Mouse (Mus musculus) gastrocnemius, adult 2 months (tissue): Measurements from ENCODE around the gene Ctdspl. TPM values are rescaled to one million over a fixed set of nuclear protein-coding genes. Genes with fewer than 3 reads are reported as not detected.

ENCODE experiments used
- DNase-seq: peaks from one replicate; pipeline ENCODE4 v3.0.0; 2022
- H3K27ac ChIP-seq: fragments of 200-600 bp; 2 replicates; pipeline ENCODE4 v1.8.1; 2022; ENCODE audit warnings: mild to moderate bottlenecking
- H3K4me3 ChIP-seq: fragments of 200-600 bp; 2 replicates; pipeline ENCODE4 v1.8.1; 2022; ENCODE audit warnings: mild to moderate bottlenecking, moderate library complexity
- CTCF ChIP-seq: fragments of 200-600 bp; IDR thresholded peaks from 2 replicates; pipeline ENCODE4 v1.8.1; 2022; ENCODE audit warnings: antibody characterized with exemption, mild to moderate bottlenecking, moderate library complexity
- intact Hi-C: fragments of 180-260 bp; cut with DNase I; formaldehyde crosslinking; loops from one replicate; pipeline ENCODE4 v1.15.1; 2025
- total RNA-seq, 2 experiments: library from RNA; stranded (reverse); gene quantifications; 2 replicates each; pipeline ENCODE4 v1.2.3; 2021

The Ctdspl gene
- total RNA-seq, 2 experiments from 2014 or later = 3.5 to 5.9 TPM

DNA sequence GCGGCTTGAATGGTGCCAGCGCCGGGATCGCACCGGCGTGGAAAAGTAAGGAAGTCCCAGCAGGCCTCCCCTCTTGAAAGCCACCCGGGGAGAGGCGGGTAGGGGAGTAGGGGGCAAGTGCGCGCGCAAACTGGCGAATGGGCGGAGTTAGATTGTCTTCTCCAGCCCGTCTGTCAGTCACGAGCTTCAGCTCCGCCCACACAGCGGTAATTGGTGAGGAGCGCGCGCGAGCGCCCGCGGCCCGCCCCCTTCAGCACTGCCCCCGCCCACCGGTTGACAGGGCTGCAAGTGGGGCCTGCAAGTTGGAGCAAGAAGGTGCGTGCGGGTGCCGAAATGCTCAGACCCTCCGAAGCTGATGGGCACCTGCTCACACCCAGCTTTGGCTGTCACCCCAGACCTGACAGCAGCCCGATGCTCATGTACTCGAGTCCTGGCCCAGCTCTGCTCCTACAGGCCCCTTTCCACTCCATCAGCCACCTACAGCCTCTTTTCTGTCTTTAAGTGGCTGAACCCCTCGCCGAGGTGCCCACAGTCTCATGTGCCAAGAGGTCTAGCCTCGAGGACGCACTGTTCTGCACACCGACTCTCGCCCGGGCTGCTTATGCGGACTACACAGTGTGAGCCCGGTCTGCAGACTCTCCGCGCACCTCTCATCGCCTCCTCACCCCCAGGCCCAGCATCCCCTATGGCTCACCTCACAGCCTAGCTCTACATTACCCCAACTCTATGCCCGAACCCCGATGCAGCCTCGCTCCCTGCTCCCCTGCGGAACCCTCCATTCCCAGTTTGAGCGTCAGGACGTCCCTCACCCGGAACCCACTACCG is 755 bp upstream of the Ctdspl start:
- peak overlapping the region; percentile 94 for H3K4me3 ChIP-seq
- peak overlapping the region; percentile 85 for H3K27ac ChIP-seq
- intact Hi-C loops = no loop called here
- TF ChIP-seq CTCF = no peak
- DNase-seq = peak; percentile 97

DNA sequence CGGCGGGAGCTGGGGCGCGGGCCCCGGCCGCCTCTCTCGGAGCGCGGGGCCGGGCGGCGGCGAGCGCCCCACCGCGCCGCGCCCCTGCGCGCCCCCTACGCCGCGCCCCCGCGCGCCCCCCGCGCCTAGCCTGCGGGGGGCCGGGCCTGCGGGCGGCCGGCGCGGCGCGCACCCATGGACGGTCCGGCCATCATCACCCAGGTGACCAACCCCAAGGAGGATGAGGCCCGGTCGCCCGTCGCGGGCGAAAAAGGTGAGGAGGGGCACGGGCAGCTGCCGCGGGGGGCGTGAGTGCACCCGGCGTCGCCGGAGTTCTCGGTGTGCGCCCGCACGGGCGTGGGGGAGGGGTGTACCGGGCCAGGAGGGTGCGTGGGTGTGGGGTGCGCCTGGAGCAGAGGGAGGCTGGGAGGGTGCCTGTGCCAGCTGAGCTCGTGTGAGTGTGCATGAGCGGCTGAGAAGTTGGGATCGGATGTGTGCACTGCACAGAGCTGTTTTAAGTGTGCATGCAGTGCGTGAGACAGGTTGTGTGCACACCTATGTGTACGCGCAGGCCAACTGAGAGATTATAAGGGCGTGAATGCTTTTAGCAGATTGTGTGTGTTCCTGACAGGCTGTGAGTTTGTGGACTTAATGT is 552 bp downstream of the Ctdspl start:
- H3K27ac ChIP-seq = peak overlapping the region; percentile 85
- intact Hi-C loops = no loop called here
- H3K4me3 ChIP-seq = peak overlapping the region; percentile 94
- DNase-seq = peak; percentile 61
- no peak for TF ChIP-seq CTCF

DNA sequence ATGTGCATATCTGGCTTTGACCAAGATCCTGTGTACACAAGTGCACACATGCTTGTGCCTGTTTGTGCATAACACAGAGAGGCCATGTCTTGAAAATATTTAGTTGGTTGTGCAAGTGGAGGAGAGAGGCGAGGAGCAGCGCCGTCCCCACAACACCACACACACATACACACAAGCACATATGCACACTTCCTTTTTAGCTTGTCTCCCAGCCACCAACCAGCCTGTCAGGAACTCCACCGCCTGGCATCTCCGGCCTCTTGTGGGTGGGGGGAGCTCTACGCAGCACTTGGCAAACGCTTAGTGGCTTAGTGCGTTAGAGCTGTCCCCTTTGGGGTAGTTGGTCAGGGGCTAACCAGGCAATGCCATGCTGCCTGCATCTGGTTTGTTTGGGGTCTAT is 1.2 kb downstream of the Ctdspl start:
- no peak for TF ChIP-seq CTCF
- no peak for DNase-seq
- peak overlapping the region; percentile 78 for H3K27ac ChIP-seq
- intact Hi-C loops = no loop called here
- H3K4me3 ChIP-seq = peak overlapping the region; percentile 94

- H3K27ac ChIP-seq = peak overlapping the region; percentile 78
- intact Hi-C loops = no loop called here
- DNase-seq = no peak
- H3K4me3 ChIP-seq = peak overlapping the region; percentile 94
- TF ChIP-seq CTCF = no peak
These were observed 1.8 kb downstream of the Ctdspl start for GRCm38 (mm10) chr9:118928007-118928406.

DNA sequence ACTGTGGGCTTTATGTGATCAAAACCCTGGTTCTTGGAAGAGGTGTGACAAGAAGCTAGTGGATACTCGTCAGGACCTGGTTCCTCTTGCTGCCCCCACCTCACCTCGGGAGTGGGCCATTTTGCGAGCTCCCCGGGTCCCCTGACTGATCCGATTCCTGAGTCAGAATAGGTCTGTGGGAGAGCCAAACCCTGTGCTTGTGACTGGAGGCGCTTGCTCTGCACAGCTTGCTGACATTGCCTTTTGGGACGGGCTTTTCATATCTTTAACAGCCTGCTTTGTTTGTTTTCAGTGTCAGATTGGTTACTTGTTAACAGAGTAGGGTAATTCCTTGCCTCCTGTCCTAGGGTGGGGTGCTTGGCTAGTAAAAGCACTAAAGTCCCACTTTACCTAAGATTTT is 2.4 kb downstream of the Ctdspl start:
- intact Hi-C loops = no loop called here
- no peak for DNase-seq
- TF ChIP-seq CTCF = no peak
- peak overlapping the region; percentile 94 for H3K4me3 ChIP-seq
- H3K27ac ChIP-seq = peak overlapping the region; percentile 78

DNA sequence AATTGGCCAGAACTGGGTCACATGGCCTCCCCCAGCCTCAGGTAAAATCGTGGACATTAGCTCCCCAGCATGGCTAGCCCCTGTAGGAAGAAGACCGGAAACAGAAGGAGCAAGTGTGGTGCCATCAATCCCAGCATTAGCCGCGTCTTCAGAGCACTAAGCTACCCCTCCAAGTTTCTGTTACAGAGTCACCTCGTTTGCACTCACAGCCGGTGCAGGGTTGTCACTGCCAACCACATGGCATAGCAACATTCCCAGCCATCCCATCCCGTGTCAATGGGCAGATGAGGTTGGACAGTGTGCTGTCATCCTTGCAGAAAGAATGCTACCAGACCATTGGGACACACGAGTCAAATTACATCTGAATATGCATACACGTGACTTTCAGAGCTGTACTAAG is 4.4 kb downstream of the Ctdspl start:
- H3K27ac ChIP-seq = no peak overlapping the region
- peak overlapping the region; percentile 4; the same call in 1 of the 2 replicates for H3K4me3 ChIP-seq
- no peak for TF ChIP-seq CTCF
- no peak for DNase-seq
- intact Hi-C loops = no loop called here

- H3K27ac ChIP-seq = peak overlapping the region; percentile 49; the same call in 1 of the 2 replicates
- DNase-seq = no peak
- intact Hi-C loops = no loop called here
- 0 out of 2 replicates have a peak, but pooled peaks have one; percentile 2 for TF ChIP-seq CTCF
- no peak overlapping the region for H3K4me3 ChIP-seq
These were observed 7.5 kb downstream of the Ctdspl start for GRCm38 (mm10) chr9:118933800-118934199.

DNA sequence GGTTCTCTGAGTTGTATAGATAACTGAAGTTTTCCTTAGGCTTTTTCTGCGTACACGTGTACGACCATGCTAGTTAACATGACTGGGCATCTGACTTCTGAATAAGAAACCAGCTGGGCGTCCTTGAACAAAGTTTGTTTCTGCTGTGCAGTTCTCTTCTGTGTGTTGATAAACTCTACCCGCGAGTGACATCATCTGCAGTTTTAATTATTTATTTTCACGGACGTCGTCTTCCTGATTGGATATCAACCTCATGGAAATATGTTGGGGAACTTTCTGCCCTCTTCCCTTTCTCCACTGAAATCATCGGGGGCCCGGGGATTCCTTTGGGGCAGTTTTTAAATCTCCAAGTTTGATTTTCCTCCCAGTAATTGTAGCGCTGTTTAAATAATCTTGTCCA is 8.1 kb downstream of the Ctdspl start:
- intact Hi-C loops = no loop called here
- TF ChIP-seq CTCF = no peak
- DNase-seq = no peak
- Histone ChIP-seq H3K4me3 (no peak overlapping the region), H3K27ac (peak overlapping the region; percentile 49; the same call in 1 of the 2 replicates)

DNA sequence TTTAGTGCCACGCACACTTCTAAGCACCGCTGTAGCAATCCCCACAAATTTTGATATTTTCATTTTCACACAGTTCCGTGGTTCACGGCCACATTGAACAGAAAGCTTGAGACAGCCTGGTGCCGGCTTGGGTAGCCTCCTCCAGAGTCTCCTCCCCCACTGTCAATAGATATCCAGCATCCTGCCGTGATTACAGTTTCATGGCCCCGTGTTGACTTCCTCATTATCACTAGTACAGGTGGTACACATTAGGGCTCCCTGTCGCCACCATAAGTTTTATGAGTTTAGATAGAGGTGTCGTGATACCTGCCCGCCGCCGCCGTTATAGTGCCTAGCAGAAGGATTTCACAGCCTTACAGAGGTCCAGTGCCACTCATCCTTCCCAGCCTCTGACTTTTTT is 8.8 kb downstream of the Ctdspl start:
- intact Hi-C loops = no loop called here
- Histone ChIP-seq H3K27ac (no peak overlapping the region), H3K4me3 (no peak overlapping the region)
- no peak for DNase-seq
- no peak for TF ChIP-seq CTCF

- TF ChIP-seq CTCF = no peak
- intact Hi-C loops = no loop called here
- peak overlapping the region; percentile 53 for H3K4me3 ChIP-seq
- DNase-seq = no peak
- peak overlapping the region; percentile 65; the same call in 1 of the 2 replicates for H3K27ac ChIP-seq
These were observed 9.8 kb downstream of the Ctdspl start for GRCm38 (mm10) chr9:118936071-118936470.

- DNase-seq = peak; percentile 66
- no peak overlapping the region for H3K4me3 ChIP-seq
- intact Hi-C loops = no loop called here
- TF ChIP-seq CTCF = no peak
- H3K27ac ChIP-seq = no peak overlapping the region
These were observed 11.3 kb downstream of the Ctdspl start for GRCm38 (mm10) chr9:118937515-118937914.

DNA sequence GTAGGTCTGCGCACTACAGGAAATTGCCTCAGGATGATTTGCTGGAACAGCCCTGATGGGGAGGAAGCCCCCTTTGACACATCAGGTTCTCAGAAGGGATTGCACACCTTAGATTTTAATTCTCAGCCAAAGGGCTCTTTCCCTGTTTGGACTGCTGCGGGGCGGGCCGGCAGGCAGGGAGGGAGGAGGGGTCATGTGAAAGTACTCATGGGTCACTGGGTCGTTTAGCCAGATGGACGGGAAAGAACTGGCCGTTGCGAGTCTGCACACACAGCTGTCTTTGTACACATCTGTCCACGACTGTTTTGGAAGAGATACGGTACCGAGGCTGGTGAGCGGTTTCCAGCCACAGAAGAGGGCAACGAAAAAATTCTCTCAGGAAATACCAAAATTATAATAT is 13.2 kb downstream of the Ctdspl start:
- no peak for DNase-seq
- intact Hi-C loops = no loop called here
- H3K27ac ChIP-seq = peak overlapping the region; percentile 61
- H3K4me3 ChIP-seq = no peak overlapping the region
- no peak for TF ChIP-seq CTCF

- DNase-seq = no peak
- Histone ChIP-seq H3K4me3 (no peak overlapping the region), H3K27ac (peak overlapping the region; percentile 61)
- TF ChIP-seq CTCF = no peak
- intact Hi-C loops = no loop called here
These were observed 13.6 kb downstream of the Ctdspl start for GRCm38 (mm10) chr9:118939831-118940230.
